ENCODE assay signal across 10 mouse cellular contexts in genomic region chr2:164867566-164867965, GRCm38 (mm10). TPM values are rescaled to one million over a fixed set of nuclear protein-coding genes. Genes with fewer than 3 reads are reported as not detected.
DNase-seq lines count a peak whose midpoint lies in the region; ATAC-seq and TF ChIP-seq lines count a peak whose summit lies in the region.
"Had no signal": no experiment of that assay in that cellular context is flagged by ENCODE, and none has a peak within 500 bp of the region (broad histone marks: within the 10 kb centered on the region; RNA-seq: fewer than 3 reads in every experiment).

No protein-coding gene starts in this region.

- H3K27me3 ChIP-seq in heart, embryonic 10.5 days (ENCODE audit: insufficient read depth, poor library complexity, severe bottlenecking) = peaks cover 4% of the 10 kb centered on the region; the same call in 1 of the 2 replicates
- no peaks in the 10 kb centered on the region for H3K27me3 ChIP-seq in liver, adult 2 months (ENCODE audit: control insufficient read depth, insufficient read depth, low read length)
- H3K27me3 ChIP-seq in forebrain, embryonic 14.5 days (replicated peaks; ENCODE audit: control insufficient read depth, insufficient read depth, low read length) = no peaks in the 10 kb centered on the region
- H3K27me3 ChIP-seq: midbrain, embryonic 15.5 days had no signal

- H3K4me3 ChIP-seq in heart, embryonic 10.5 days = no peak overlapping the region
- H3K4me3 ChIP-seq in liver, adult 2 months (ENCODE audit: insufficient read depth, low read depth, low read length) = no peak overlapping the region
- H3K4me3 ChIP-seq in forebrain, embryonic 14.5 days (ENCODE audit: low read depth, low read length) = no peak overlapping the region
- H3K4me3 ChIP-seq: midbrain, embryonic 15.5 days had no signal

- TF ChIP-seq POLR2A in liver, adult 2 months (IDR thresholded peaks at IDR 0.05; ENCODE audit: extremely low read depth, insufficient read depth, low read length) = no peak

- 0 out of 2 replicates have a peak, but pooled peaks cover 5% of the 10 kb centered on the region for H3K9me3 ChIP-seq in heart, embryonic 10.5 days
- H3K9me3 ChIP-seq in forebrain, embryonic 14.5 days (replicated peaks; ENCODE audit: control insufficient read depth, low read length) = 0 out of 2 replicates have a peak, but pooled peaks cover 2% of the 10 kb centered on the region
- H3K9me3 ChIP-seq: midbrain, embryonic 15.5 days had no signal

- no peaks in the 10 kb centered on the region for H3K79me2 ChIP-seq in liver, adult 2 months (ENCODE audit: control insufficient read depth, insufficient read depth, low read length)

- H3K9ac ChIP-seq in liver, adult 2 months (ENCODE audit: low read depth, low read length) = no peak overlapping the region
- no peak overlapping the region for H3K9ac ChIP-seq in forebrain, embryonic 14.5 days (ENCODE audit: low read length)
- H3K9ac ChIP-seq: midbrain, embryonic 15.5 days had no signal

- H3K4me2 ChIP-seq in forebrain, embryonic 14.5 days (ENCODE audit: low read length) = no peak overlapping the region
- H3K4me2 ChIP-seq: midbrain, embryonic 15.5 days had no signal

- no peak for DNase-seq in heart, embryonic 10.5 days (ENCODE audit: low spot score)
- no peak for DNase-seq in heart, adult 8-10 months (ENCODE audit: low spot score)
- DNase-seq in thymus, postnatal 0 days (ENCODE audit: low spot score) = peak; percentile 26
- no peak for DNase-seq in thymus, postnatal 36 days
- DNase-seq in liver, adult 2 months (ENCODE audit: extremely low read depth, low read depth, low spot score) = no peak
- DNase-seq in testis, postnatal 14 days (ENCODE audit: low spot score) = peak; percentile 69
- no peak for DNase-seq in adrenal gland, adult 18-20 months (ENCODE audit: low spot score in 2 of 2)
- no peak for DNase-seq in forebrain, embryonic 14.5 days (ENCODE audit: low spot score)
- DNase-seq: embryo, embryonic 11 days had no signal

- TF ChIP-seq CTCF in liver, adult 2 months (IDR thresholded peaks at IDR 0.05; ENCODE audit: low read depth, low read length) = peak; percentile 75

- ATAC-seq in forebrain, embryonic 14.5 days = no peak
- ATAC-seq: midbrain, embryonic 15.5 days had no signal

- H3K4me1 ChIP-seq in heart, embryonic 10.5 days = peaks cover 9% of the 10 kb centered on the region
- H3K4me1 ChIP-seq in liver, adult 2 months (ENCODE audit: control insufficient read depth, insufficient read depth, low read length) = peaks cover 4% of the 10 kb centered on the region; the same call in 1 of the 2 replicates
- no peaks in the 10 kb centered on the region for H3K4me1 ChIP-seq in forebrain, embryonic 14.5 days (ENCODE audit: control insufficient read depth, insufficient read depth, low read length)
- H3K4me1 ChIP-seq: midbrain, embryonic 15.5 days had no signal

- no peaks in the 10 kb centered on the region for H3K36me3 ChIP-seq in heart, embryonic 10.5 days
- no peaks in the 10 kb centered on the region for H3K36me3 ChIP-seq in liver, adult 2 months (ENCODE audit: control insufficient read depth, insufficient read depth, low read length)
- H3K36me3 ChIP-seq in forebrain, embryonic 14.5 days (ENCODE audit: control insufficient read depth, insufficient read depth, low read length) = no peaks in the 10 kb centered on the region
- H3K36me3 ChIP-seq: midbrain, embryonic 15.5 days had no signal

- WGBS in heart, embryonic 10.5 days = 91% methylated on average over 7 of the region's 7 CpGs
- WGBS in liver, adult 2 months = 88% methylated on average over 7 of the region's 7 CpGs
- 93% methylated on average over 7 of the region's 7 CpGs for WGBS in forebrain, embryonic 14.5 days

- peak overlapping the region; percentile 74 for H3K27ac ChIP-seq in heart, embryonic 10.5 days
- H3K27ac ChIP-seq in liver, adult 2 months (replicated peaks; ENCODE audit: insufficient read depth, low read depth, low read length) = peak overlapping the region; percentile 33
- no peak overlapping the region for H3K27ac ChIP-seq in forebrain, embryonic 14.5 days (ENCODE audit: low read depth, low read length)
- H3K27ac ChIP-seq: midbrain, embryonic 15.5 days had no signal

RNA-seq across cellular contexts. Expression of gene Pltp, which starts 10.1 kb away (rescaled TPM):
- 8.1 and 12.6 TPM in 2 replicates for polyA plus RNA-seq in heart, embryonic 10.5 days (2016; fragmentation: Nextera tagmentation; extraction: Ambion mirVana)
- 10 to 100 TPM; 32.8 to 40.4 (median 35.7) TPM for total RNA-seq in heart, adult 8-10 months (2022)
- polyA plus RNA-seq in thymus, postnatal 0 days (2015; fragmentation: Nextera tagmentation; extraction: Ambion mirVana) = 424 and 433 TPM in 2 replicates
- total RNA-seq in liver, adult 2 months (2014; rRNA removed) = 21.7 and 22.1 TPM in 2 replicates
- 49.7 and 92.8 TPM in 2 replicates for polyA plus RNA-seq in liver, adult 2 months (2012; rRNA removed)
- total RNA-seq in adrenal gland, adult 18-20 months (2021) = 10 to 100 TPM; 22.5 to 55.9 TPM
- 58.4 and 80.3 TPM in 2 replicates for polyA plus RNA-seq in forebrain, embryonic 14.5 days (2014; fragmentation: Nextera tagmentation; extraction: Ambion mirVana)

RNA-seq across cellular contexts. Expression of gene Pcif1, which starts 11.5 kb away (rescaled TPM):
- 57.9 and 61.5 TPM in 2 replicates for polyA plus RNA-seq in heart, embryonic 10.5 days (2016; fragmentation: Nextera tagmentation; extraction: Ambion mirVana)
- 10 to 100 TPM; 23.3 to 34.7 (median 33.0) TPM for total RNA-seq in heart, adult 8-10 months (2022)
- 92.5 and 107 TPM in 2 replicates for polyA plus RNA-seq in thymus, postnatal 0 days (2015; fragmentation: Nextera tagmentation; extraction: Ambion mirVana)
- 9.1 and 12.9 TPM in 2 replicates for total RNA-seq in liver, adult 2 months (2014; rRNA removed)
- 20.2 and 21.3 TPM in 2 replicates for polyA plus RNA-seq in liver, adult 2 months (2012; rRNA removed)
- 10 to 100 TPM; 35.1 to 48.6 TPM for total RNA-seq in adrenal gland, adult 18-20 months (2021)
- 83.9 and 85.1 TPM in 2 replicates for polyA plus RNA-seq in forebrain, embryonic 14.5 days (2014; fragmentation: Nextera tagmentation; extraction: Ambion mirVana)

RNA-seq across cellular contexts. Expression of gene Neurl2, which starts 34.3 kb away (rescaled TPM):
- 28.2 and 55.0 TPM in 2 replicates for polyA plus RNA-seq in heart, embryonic 10.5 days (2016; fragmentation: Nextera tagmentation; extraction: Ambion mirVana)
- 10 to 100 TPM; 53.8 to 59.3 (median 58.1) TPM for total RNA-seq in heart, adult 8-10 months (2022)
- 5.3 and 5.9 TPM in 2 replicates for polyA plus RNA-seq in thymus, postnatal 0 days (2015; fragmentation: Nextera tagmentation; extraction: Ambion mirVana)
- total RNA-seq in liver, adult 2 months (2014; rRNA removed) = 1.6 and 2.3 TPM in 2 replicates
- 4.5 and 5.6 TPM in 2 replicates for polyA plus RNA-seq in liver, adult 2 months (2012; rRNA removed)
- total RNA-seq in adrenal gland, adult 18-20 months (2021) = 1 to 10 TPM; 1.4 to 1.7 TPM
- polyA plus RNA-seq in forebrain, embryonic 14.5 days (2014; fragmentation: Nextera tagmentation; extraction: Ambion mirVana) = 3.9 and 5.8 TPM in 2 replicates

RNA-seq across cellular contexts. Expression of gene Ctsa, which starts 34.9 kb away (rescaled TPM):
- 138 and 149 TPM in 2 replicates for polyA plus RNA-seq in heart, embryonic 10.5 days (2016; fragmentation: Nextera tagmentation; extraction: Ambion mirVana)
- total RNA-seq in heart, adult 8-10 months (2022) = 100 to 1,000 TPM in 3 of 4 experiments, 10 to 100 TPM in 1; 94.7 to 106 (median 103) TPM
- 154 and 164 TPM in 2 replicates for polyA plus RNA-seq in thymus, postnatal 0 days (2015; fragmentation: Nextera tagmentation; extraction: Ambion mirVana)
- 112 and 135 TPM in 2 replicates for total RNA-seq in liver, adult 2 months (2014; rRNA removed)
- polyA plus RNA-seq in liver, adult 2 months (2012; rRNA removed) = 164 and 279 TPM in 2 replicates
- total RNA-seq in adrenal gland, adult 18-20 months (2021) = 100 to 1,000 TPM; 103 to 106 TPM
- polyA plus RNA-seq in forebrain, embryonic 14.5 days (2014; fragmentation: Nextera tagmentation; extraction: Ambion mirVana) = 79.5 and 84.4 TPM in 2 replicates

RNA-seq across cellular contexts. Expression of gene Spata25, which starts 39.2 kb away (rescaled TPM):
- 0.38 TPM in 1 of 2 replicates, not detected in the other for polyA plus RNA-seq in heart, embryonic 10.5 days (2016; fragmentation: Nextera tagmentation; extraction: Ambion mirVana)
- 1 to 10 TPM in 1 of 4 experiments, under 1 TPM in 2, not detected in 1; 0.66 to 1.2 (median 0.80) TPM for total RNA-seq in heart, adult 8-10 months (2022)
- 0.17 and 0.85 TPM in 2 replicates for polyA plus RNA-seq in thymus, postnatal 0 days (2015; fragmentation: Nextera tagmentation; extraction: Ambion mirVana)
- 0.18 TPM in 1 of 2 replicates, not detected in the other for total RNA-seq in liver, adult 2 months (2014; rRNA removed)
- polyA plus RNA-seq in liver, adult 2 months (2012; rRNA removed) = not detected in 2 replicates
- not detected for total RNA-seq in adrenal gland, adult 18-20 months (2021)
- 0.30 TPM in 1 of 2 replicates, not detected in the other for polyA plus RNA-seq in forebrain, embryonic 14.5 days (2014; fragmentation: Nextera tagmentation; extraction: Ambion mirVana)
- polyA plus RNA-seq: midbrain, embryonic 15.5 days had no signal

Comparison
In these comparisons a context has a peak if more than half of its experiments do, and no peak if none do; other contexts are left out.
1. DNase-seq: peak in thymus, postnatal 0 days (single experiment) and testis, postnatal 14 days (single experiment); none in heart, embryonic 10.5 days (single experiment), heart, adult 8-10 months (single experiment), thymus, postnatal 36 days (0 of 2), liver, adult 2 months (single experiment), adrenal gland, adult 18-20 months (0 of 2) and forebrain, embryonic 14.5 days (single experiment).